Mouse (Mus musculus) intestine, postnatal 0 days (tissue): ENCODE measurements around the gene Rps3. TPM values are rescaled to one million over a fixed set of nuclear protein-coding genes. Genes with fewer than 3 reads are reported as not detected.

ENCODE experiments used
- ATAC-seq: fragments of 200-750 bp; cut with Nextera tagmentation; 2 replicates; pipeline ENCODE4 v1.8.0; 2017; ENCODE audit warnings: mild to moderate bottlenecking, moderate TSS enrichment, moderate library complexity
- H3K27ac ChIP-seq: fragments of 300-500 bp; sonication (generic); 2 replicates; pipeline ENCODE4 v1.5.1; 2014; ENCODE audit warnings: mild to moderate bottlenecking, low read depth, low read length, moderate library complexity
- H3K27me3 ChIP-seq: fragments of 300-500 bp; sonication (generic); replicated peaks from 2 replicates; pipeline ENCODE4 v1.6.1; 2014; ENCODE audit warnings: low read length, mixed read lengths; ENCODE audit not compliant: control insufficient read depth, insufficient read depth
- H3K36me3 ChIP-seq: fragments of 300-500 bp; sonication (generic); 2 replicates; pipeline ENCODE4 v1.6.1; 2014; ENCODE audit warnings: mild to moderate bottlenecking, moderate library complexity; ENCODE audit not compliant: control insufficient read depth, insufficient read depth
- H3K4me1 ChIP-seq: fragments of 300-500 bp; sonication (generic); replicated peaks from 2 replicates; pipeline ENCODE4 v1.6.1; 2014; ENCODE audit warnings: antibody characterized with exemption, low read length, mixed read lengths; ENCODE audit not compliant: control insufficient read depth, insufficient read depth
- H3K4me2 ChIP-seq: fragments of 300-500 bp; sonication (generic); replicated peaks from 2 replicates; pipeline ENCODE4 v1.6.1; 2014; ENCODE audit warnings: low read depth, mild to moderate bottlenecking, moderate library complexity
- H3K4me3 ChIP-seq: fragments of 300-500 bp; sonication (generic); 2 replicates; pipeline ENCODE4 v1.5.1; 2014; ENCODE audit warnings: low read depth, low read length
- H3K9ac ChIP-seq: fragments of 300-500 bp; sonication (generic); 2 replicates; pipeline ENCODE4 v1.6.1; 2014; ENCODE audit warnings: mild to moderate bottlenecking, low read depth, low read length
- H3K9me3 ChIP-seq: fragments of 300-500 bp; sonication (generic); 2 replicates; pipeline ENCODE4 v1.6.1; 2016; ENCODE audit warnings: mixed run types; ENCODE audit not compliant: control insufficient read depth
- CTCF ChIP-seq: sonication (generic); IDR thresholded peaks from 2 replicates; pipeline ENCODE4 v1.5.1; 2016; ENCODE audit warnings: low read depth, mild to moderate bottlenecking, control low read depth, antibody characterized with exemption, moderate library complexity
- WGBS: fragments of 180-500 bp; shearing (Covaris S2); extraction: QIAGEN DNeasy Blood & Tissue Kit; methylation state at CpG from one replicate; pipeline ENCODE4 v1.1.7; 2014; 5-methylcytosine and 5-hydroxymethylcytosine counted together
- polyA plus RNA-seq: library from polyadenylated mRNA; unstranded; fragments of >200 nt; fragmentation: Nextera tagmentation; extraction: Ambion mirVana; gene quantifications from 2 replicates; pipeline ENCODE4 v1.2.1, GENCODE M21; 2015

The Rps3 gene
- polyA plus RNA-seq, 1 experiment from 2014 or later = 541 TPM

GRCm38 (mm10) chr7:99432248-99432647 is 51.3 kb downstream of the Rps3 start:
- no peak overlapping the region for H3K27ac ChIP-seq
- no peak for ATAC-seq
- H3K9me3 ChIP-seq = no peaks in the 10 kb centered on the region
- H3K36me3 ChIP-seq = peaks cover 3% of the 10 kb centered on the region; the same call in 1 of the 2 replicates
- H3K4me1 ChIP-seq = no peaks in the 10 kb centered on the region
- no peak for TF ChIP-seq CTCF
- H3K4me2 ChIP-seq = no peak overlapping the region
- no peak overlapping the region for H3K9ac ChIP-seq
- no peaks in the 10 kb centered on the region for H3K27me3 ChIP-seq
- 77% methylated on average over 14 of the region's 14 CpGs for WGBS
- no peak overlapping the region for H3K4me3 ChIP-seq

GRCm38 (mm10) chr7:99430246-99430645 is 53.3 kb downstream of the Rps3 start:
- H3K4me2 ChIP-seq = no peak overlapping the region
- H3K9ac ChIP-seq = no peak overlapping the region
- no peak for TF ChIP-seq CTCF
- no peaks in the 10 kb centered on the region for H3K4me1 ChIP-seq
- H3K4me3 ChIP-seq = no peak overlapping the region
- no peaks in the 10 kb centered on the region for H3K9me3 ChIP-seq
- 76% methylated on average over 11 of the region's 11 CpGs for WGBS
- peaks cover 3% of the 10 kb centered on the region; the same call in 1 of the 2 replicates for H3K36me3 ChIP-seq
- H3K27ac ChIP-seq = no peak overlapping the region; the same call in 1 of the 2 replicates
- H3K27me3 ChIP-seq = no peaks in the 10 kb centered on the region
- no peak for ATAC-seq

GRCm38 (mm10) chr7:99429786-99430185 is 53.8 kb downstream of the Rps3 start:
- peaks cover 3% of the 10 kb centered on the region; the same call in 1 of the 2 replicates for H3K36me3 ChIP-seq
- H3K27ac ChIP-seq = no peak overlapping the region
- no peak for ATAC-seq
- H3K9ac ChIP-seq = no peak overlapping the region
- H3K4me3 ChIP-seq = no peak overlapping the region
- no peaks in the 10 kb centered on the region for H3K9me3 ChIP-seq
- H3K4me1 ChIP-seq = 0 out of 2 replicates have a peak, but pooled peaks cover under 1% of the 10 kb centered on the region
- H3K27me3 ChIP-seq = no peaks in the 10 kb centered on the region
- 70% methylated on average over 6 of the region's 6 CpGs for WGBS
- H3K4me2 ChIP-seq = no peak overlapping the region
- TF ChIP-seq CTCF = no peak

GRCm38 (mm10) chr7:99428836-99429235 is 54.7 kb downstream of the Rps3 start:
- Histone ChIP-seq H3K27me3 (no peaks in the 10 kb centered on the region), H3K4me3 (no peak overlapping the region), H3K9ac (no peak overlapping the region), H3K27ac (no peak overlapping the region), H3K9me3 (no peaks in the 10 kb centered on the region), H3K36me3 (peaks cover 3% of the 10 kb centered on the region; the same call in 1 of the 2 replicates), H3K4me2 (no peak overlapping the region), H3K4me1 (0 out of 2 replicates have a peak, but pooled peaks cover 3% of the 10 kb centered on the region)
- ATAC-seq = no peak
- WGBS = 83% methylated on average over 5 of the region's 5 CpGs
- TF ChIP-seq CTCF = no peak

GRCm38 (mm10) chr7:99427987-99428386 is 55.6 kb downstream of the Rps3 start:
- Histone ChIP-seq H3K9ac (no peak overlapping the region), H3K4me1 (0 out of 2 replicates have a peak, but pooled peaks cover 3% of the 10 kb centered on the region), H3K27me3 (no peaks in the 10 kb centered on the region), H3K27ac (no peak overlapping the region), H3K4me3 (no peak overlapping the region), H3K9me3 (no peaks in the 10 kb centered on the region), H3K36me3 (peaks cover 3% of the 10 kb centered on the region; the same call in 1 of the 2 replicates), H3K4me2 (no peak overlapping the region)
- ATAC-seq = no peak
- 95% methylated on average over 3 of the region's 3 CpGs for WGBS
- no peak for TF ChIP-seq CTCF

Other genes starting within 250 kb of the Rps3 start
- 362 and 402 TPM in 2 replicates for gene Mogat2, start 245.1 kb downstream of the Rps3 start, polyA plus RNA-seq
- gene Map6, start 216.3 kb downstream of the Rps3 start, polyA plus RNA-seq = 3.7 and 4.1 TPM in 2 replicates
- 199 and 204 TPM in 2 replicates for gene Serpinh1, start 130.5 kb downstream of the Rps3 start, polyA plus RNA-seq
- gene Gdpd5, start 102.3 kb downstream of the Rps3 start, polyA plus RNA-seq = 15.7 and 16.9 TPM in 2 replicates
- 0.76 and 1.1 TPM in 2 replicates for gene Klhl35, start 17.7 kb downstream of the Rps3 start, polyA plus RNA-seq
- gene Arrb1, start 51.7 kb upstream of the Rps3 start, polyA plus RNA-seq = 4.2 and 4.4 TPM in 2 replicates
- gene Tpbgl, start 143.4 kb upstream of the Rps3 start, polyA plus RNA-seq = 1.4 and 1.9 TPM in 2 replicates
- 2.2 and 3.2 TPM in 2 replicates for gene Slco2b1, start 227.6 kb upstream of the Rps3 start, polyA plus RNA-seq
- not detected in 2 replicates for gene Olfr520, start 246.5 kb upstream of the Rps3 start, polyA plus RNA-seq